Mouse (Mus musculus): ENCODE measurements around the gene Klhl35. TPM values are rescaled to one million over a fixed set of nuclear protein-coding genes. Genes with fewer than 3 reads are reported as not detected.
A peak's percentile ranks its signal among the peaks of the same experiment; 100 is the strongest.

The Klhl35 gene
- polyA plus RNA-seq, 1 experiment from 2014 or later = 0.95 TPM

GRCm38 (mm10) chr7:99463120-99463519 is 2.7 kb upstream of the Klhl35 start:
- no peak overlapping the region for H3K4me2 ChIP-seq
- no peak overlapping the region for H3K9ac ChIP-seq
- no peak for DNase-seq
- no peak for TF ChIP-seq CTCF (IDR thresholded peaks at IDR 0.05; ENCODE audit: low read depth)
- no peak for ATAC-seq (ENCODE audit: insufficient read depth)
- H3K27ac ChIP-seq (ENCODE audit: low read depth) = no peak overlapping the region
- peaks cover 11% of the 10 kb centered on the region for H3K4me1 ChIP-seq (ENCODE audit: insufficient read depth)
- H3K27me3 ChIP-seq (ENCODE audit: insufficient read depth, low read length) = no peaks in the 10 kb centered on the region
- peaks cover 7% of the 10 kb centered on the region; the same call in 1 of the 2 replicates for H3K36me3 ChIP-seq (ENCODE audit: insufficient read depth)
- H3K4me3 ChIP-seq (ENCODE audit: low read depth, low read length) = no peak overlapping the region
- WGBS = 70% methylated on average over 2 of the region's 2 CpGs
- H3K9me3 ChIP-seq (ENCODE audit: low read depth, low read length) = no peaks in the 10 kb centered on the region

- peak overlapping the region; percentile 95 for H3K27ac ChIP-seq (ENCODE audit: low read depth)
- peaks cover 15% of the 10 kb centered on the region for H3K4me1 ChIP-seq (ENCODE audit: insufficient read depth)
- DNase-seq = peak; percentile 76
- WGBS = 10% methylated on average over 11 of the region's 11 CpGs
- H3K4me2 ChIP-seq = peak overlapping the region; percentile 79
- H3K9ac ChIP-seq = peak overlapping the region; percentile 76
- no peak for TF ChIP-seq CTCF (IDR thresholded peaks at IDR 0.05; ENCODE audit: low read depth)
- H3K9me3 ChIP-seq (ENCODE audit: low read depth, low read length) = no peaks in the 10 kb centered on the region
- no peaks in the 10 kb centered on the region for H3K27me3 ChIP-seq (ENCODE audit: insufficient read depth, low read length)
- H3K4me3 ChIP-seq (ENCODE audit: low read depth, low read length) = peak overlapping the region; percentile 53
- no peak; the same call in 1 of the 2 replicates for ATAC-seq (ENCODE audit: insufficient read depth)
- peaks cover 7% of the 10 kb centered on the region for H3K36me3 ChIP-seq (ENCODE audit: insufficient read depth)
These were observed 2.1 kb downstream of the Klhl35 start for GRCm38 (mm10) chr7:99467916-99468282.

- peak overlapping the region; percentile 53 for H3K4me3 ChIP-seq (ENCODE audit: low read depth, low read length)
- peak overlapping the region; percentile 79 for H3K4me2 ChIP-seq
- H3K9me3 ChIP-seq (ENCODE audit: low read depth, low read length) = no peaks in the 10 kb centered on the region
- DNase-seq (peak; percentile 92), ATAC-seq (ENCODE audit: insufficient read depth) (peak; percentile 78)
- peak overlapping the region; percentile 95 for H3K27ac ChIP-seq (ENCODE audit: low read depth)
- H3K27me3 ChIP-seq (ENCODE audit: insufficient read depth, low read length) = no peaks in the 10 kb centered on the region
- H3K4me1 ChIP-seq (ENCODE audit: insufficient read depth) = peaks cover 15% of the 10 kb centered on the region
- H3K9ac ChIP-seq = peak overlapping the region; percentile 76
- under 1% methylated on average over 127 of the region's 145 CpGs for WGBS
- peaks cover 13% of the 10 kb centered on the region for H3K36me3 ChIP-seq (ENCODE audit: insufficient read depth)
- peak; percentile 52 for TF ChIP-seq CTCF (IDR thresholded peaks at IDR 0.05; ENCODE audit: low read depth)
These were observed 2.7 kb downstream of the Klhl35 start for GRCm38 (mm10) chr7:99468283-99469132.

DNA sequence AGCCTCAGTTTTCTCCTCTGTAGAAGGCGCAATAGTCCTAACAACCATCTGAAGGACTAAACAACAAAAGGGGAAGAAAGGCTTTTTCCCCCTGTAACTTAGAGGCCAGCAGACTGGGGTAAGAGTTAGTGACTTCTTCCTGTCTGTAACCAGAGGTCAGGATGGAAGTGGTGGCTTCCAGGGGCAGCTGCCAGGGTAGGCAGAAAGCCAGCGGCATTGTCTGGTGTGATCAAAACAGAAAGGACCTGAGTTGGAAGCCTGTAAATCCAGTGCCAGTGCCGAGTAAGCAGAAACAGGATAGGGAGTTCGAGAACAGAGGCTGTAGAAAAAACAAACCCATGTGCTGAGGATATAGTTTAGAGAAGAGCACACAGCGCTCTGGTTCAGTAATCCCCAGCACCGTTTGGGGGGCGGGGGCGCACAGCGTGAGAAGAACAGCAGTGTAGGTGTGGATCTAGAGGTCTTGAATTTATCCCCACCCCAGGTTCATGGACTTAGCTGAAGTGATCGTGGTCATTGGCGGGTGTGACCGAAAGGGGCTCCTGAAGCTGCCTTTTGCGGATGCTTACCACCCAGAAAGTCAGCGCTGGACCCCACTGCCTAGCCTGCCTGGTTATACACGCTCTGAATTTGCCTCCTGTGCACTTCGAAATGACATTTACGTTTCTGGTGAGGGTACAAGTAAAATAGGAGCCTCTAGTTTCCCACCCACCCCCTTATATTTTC is 4.0 kb downstream of the Klhl35 start:
- Histone ChIP-seq H3K9ac (no peak overlapping the region), H3K4me2 (no peak overlapping the region), H3K9me3 (ENCODE audit: low read depth, low read length) (no peaks in the 10 kb centered on the region), H3K4me3 (ENCODE audit: low read depth, low read length) (no peak overlapping the region), H3K27ac (ENCODE audit: low read depth) (peak overlapping the region; percentile 58; the same call in 1 of the 2 replicates), H3K4me1 (ENCODE audit: insufficient read depth) (peaks cover 20% of the 10 kb centered on the region), H3K27me3 (ENCODE audit: insufficient read depth, low read length) (no peaks in the 10 kb centered on the region), H3K36me3 (ENCODE audit: insufficient read depth) (peaks cover 26% of the 10 kb centered on the region)
- DNase-seq (peak; percentile 59), ATAC-seq (ENCODE audit: insufficient read depth) (no peak)
- 73% methylated on average over 17 of the region's 17 CpGs for WGBS
- no peak for TF ChIP-seq CTCF (IDR thresholded peaks at IDR 0.05; ENCODE audit: low read depth)

DNA sequence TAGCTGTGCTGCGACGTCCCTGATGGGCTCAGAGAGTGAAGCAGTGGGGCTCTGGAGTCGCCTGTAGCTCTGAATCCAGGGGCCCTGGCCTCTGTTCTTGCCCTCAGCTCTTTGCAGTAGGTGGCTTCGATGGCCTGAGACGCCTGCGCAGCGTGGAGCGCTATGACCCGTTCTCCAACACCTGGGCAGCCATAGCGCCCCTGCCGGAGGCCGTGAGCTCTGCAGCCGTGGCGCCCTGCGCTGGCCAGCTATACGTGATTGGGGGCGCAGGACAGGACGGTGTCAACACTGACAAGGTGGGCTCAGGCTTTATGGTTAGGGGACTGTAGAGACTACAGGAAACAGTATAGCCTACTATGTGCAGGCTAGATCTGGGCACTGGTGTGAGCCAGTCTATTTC is 5.8 kb downstream of the Klhl35 start:
- peak; percentile 54 for TF ChIP-seq CTCF (IDR thresholded peaks at IDR 0.05; ENCODE audit: low read depth)
- H3K36me3 ChIP-seq (ENCODE audit: insufficient read depth) = peaks cover 39% of the 10 kb centered on the region
- no peak for ATAC-seq (ENCODE audit: insufficient read depth)
- H3K4me1 ChIP-seq (ENCODE audit: insufficient read depth) = peaks cover 12% of the 10 kb centered on the region
- H3K4me3 ChIP-seq (ENCODE audit: low read depth, low read length) = no peak overlapping the region
- no peaks in the 10 kb centered on the region for H3K27me3 ChIP-seq (ENCODE audit: insufficient read depth, low read length)
- no peak overlapping the region for H3K4me2 ChIP-seq
- 57% methylated on average over 18 of the region's 18 CpGs for WGBS
- H3K27ac ChIP-seq (ENCODE audit: low read depth) = no peak overlapping the region
- H3K9ac ChIP-seq = no peak overlapping the region
- no peaks in the 10 kb centered on the region for H3K9me3 ChIP-seq (ENCODE audit: low read depth, low read length)
- DNase-seq = no peak

GRCm38 (mm10) chr7:99473638-99474407 is 8.0 kb downstream of the Klhl35 start:
- Histone ChIP-seq H3K9me3 (ENCODE audit: low read depth, low read length) (no peaks in the 10 kb centered on the region), H3K36me3 (ENCODE audit: insufficient read depth) (peaks cover 61% of the 10 kb centered on the region), H3K4me2 (no peak overlapping the region), H3K27me3 (ENCODE audit: insufficient read depth, low read length) (no peaks in the 10 kb centered on the region), H3K4me3 (ENCODE audit: low read depth, low read length) (no peak overlapping the region), H3K9ac (no peak overlapping the region), H3K4me1 (ENCODE audit: insufficient read depth) (peaks cover 9% of the 10 kb centered on the region), H3K27ac (ENCODE audit: low read depth) (no peak overlapping the region)
- 73% methylated on average over 14 of the region's 14 CpGs for WGBS
- TF ChIP-seq CTCF (IDR thresholded peaks at IDR 0.05; ENCODE audit: low read depth) = no peak
- no peak for ATAC-seq (ENCODE audit: insufficient read depth)
- peak; percentile 62 for DNase-seq

Measured in lung, embryonic 14.5 days (tissue).